Mouse (Mus musculus) MEL-GATA-1-ER (cell line): ENCODE data around the gene Acsbg1.

Experiments
- DNase-seq: peaks from one replicate; pipeline ENCODE4 v3.0.0-alpha.2; 2012; ENCODE audit warnings: low read depth; ENCODE audit errors: extremely low read depth

Gene Acsbg1

DNA sequence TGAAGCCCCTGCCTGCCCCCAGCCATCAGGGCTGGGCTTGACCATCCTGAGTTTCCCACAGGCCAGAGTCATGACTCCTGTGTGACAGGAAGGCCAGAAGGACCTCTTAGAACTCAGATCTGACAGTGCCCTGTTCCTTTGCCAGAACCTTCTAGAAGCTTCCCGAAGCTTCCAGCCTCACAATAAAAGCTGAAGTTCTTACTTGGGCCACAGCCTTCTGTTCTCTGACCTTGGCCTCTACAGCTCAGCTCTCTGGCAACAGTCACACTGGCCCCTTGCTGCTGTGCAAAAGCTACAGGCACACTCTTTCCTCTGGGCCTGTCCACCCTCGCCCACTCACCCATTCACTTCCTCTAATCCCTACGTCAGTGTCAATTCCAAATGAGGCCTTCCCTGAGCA, 10.3 kb upstream of the Acsbg1 start:
- DNase-seq = no peak

GRCm38 (mm10) chr9:54668455-54668854, 6.8 kb upstream of the Acsbg1 start:
- no peak for DNase-seq

DNA sequence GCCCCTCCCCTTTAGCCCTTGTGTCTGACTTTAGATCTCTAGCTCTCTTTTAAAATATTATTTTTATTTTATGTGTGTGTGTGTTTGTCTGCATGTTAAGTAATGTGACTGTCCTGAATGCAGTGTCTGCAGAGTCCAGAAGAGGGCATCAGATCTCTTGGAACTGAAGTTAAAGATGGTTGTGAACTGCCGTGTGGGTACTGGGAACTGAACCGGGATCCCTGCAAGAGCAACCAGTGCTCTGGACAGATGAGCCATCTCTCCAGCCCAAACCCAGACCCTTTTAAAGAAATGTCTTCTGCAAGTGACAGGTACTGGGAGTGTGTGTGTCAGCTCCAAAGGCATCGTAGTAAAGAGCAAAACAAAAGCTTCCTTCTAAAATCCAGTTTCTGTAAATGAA, 4.4 kb upstream of the Acsbg1 start:
- DNase-seq = no peak

DNA sequence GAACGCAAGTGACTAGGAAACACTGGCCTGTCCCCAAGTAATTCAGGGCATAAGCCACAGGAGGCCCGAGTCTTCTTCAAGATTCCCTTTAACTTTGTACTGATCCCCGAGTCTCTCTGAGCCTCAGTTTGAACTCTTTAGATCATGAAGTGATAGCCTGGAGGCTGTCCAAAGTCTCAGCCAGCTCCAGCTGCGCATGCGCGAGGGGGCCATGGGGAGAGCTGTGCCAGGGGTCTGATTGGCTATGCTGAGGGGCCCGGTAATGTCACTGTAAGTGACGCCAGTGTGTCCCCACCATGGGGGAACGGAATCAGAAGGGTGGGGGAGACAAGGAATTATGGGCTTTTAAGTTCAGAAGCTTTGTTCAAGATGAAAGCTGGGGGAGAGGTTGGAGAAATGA, 2.7 kb upstream of the Acsbg1 start:
- DNase-seq = no peak

- DNase-seq = no peak
Observed at GRCm38 (mm10) chr9:54658773-54659172, 2.9 kb downstream of the Acsbg1 start.

- no peak for DNase-seq
Observed at GRCm38 (mm10) chr9:54656402-54656801, 5.3 kb downstream of the Acsbg1 start.

DNA sequence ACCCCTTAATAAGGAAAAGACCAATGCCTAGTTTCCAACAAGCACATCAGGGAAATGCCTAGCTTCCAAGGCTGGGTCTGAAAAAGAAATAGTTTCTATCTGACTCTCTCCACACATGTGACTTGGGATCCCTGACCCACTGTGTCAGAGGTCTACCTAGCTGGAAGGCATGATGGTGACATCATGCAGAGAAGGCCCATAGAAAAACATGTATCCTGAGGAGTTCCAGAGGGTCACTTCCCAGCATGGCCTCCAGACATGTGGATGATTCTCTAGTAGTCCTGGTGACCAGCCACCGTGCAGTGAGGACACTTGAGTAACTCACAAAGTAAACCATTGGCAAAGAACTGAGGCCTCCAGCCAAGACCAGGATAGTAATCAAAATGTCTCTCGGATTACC, 5.8 kb downstream of the Acsbg1 start:
- no peak for DNase-seq

DNA sequence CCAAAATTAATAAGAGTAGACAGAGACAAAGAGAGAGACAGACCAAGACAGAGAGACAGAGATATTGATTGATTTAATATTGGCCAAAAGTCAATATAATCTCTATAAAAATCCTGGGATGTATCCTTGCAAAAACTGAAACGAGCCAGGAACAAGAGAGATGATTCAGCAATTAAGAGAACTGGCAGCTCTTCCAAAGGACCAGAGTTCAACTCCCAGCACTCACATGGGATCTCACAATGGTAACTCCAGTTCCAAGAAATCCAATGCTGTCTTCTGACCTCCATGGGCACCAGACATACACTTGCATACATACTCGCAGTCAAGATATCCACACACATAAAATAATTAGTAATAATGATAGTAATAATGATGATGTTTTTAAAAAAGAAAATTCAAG, 8.9 kb downstream of the Acsbg1 start:
- DNase-seq = no peak

- DNase-seq = no peak
Observed at GRCm38 (mm10) chr9:54649360-54649759, 12.3 kb downstream of the Acsbg1 start.

- no peak for DNase-seq
Observed at GRCm38 (mm10) chr9:54647456-54647855, 14.2 kb downstream of the Acsbg1 start.

DNA sequence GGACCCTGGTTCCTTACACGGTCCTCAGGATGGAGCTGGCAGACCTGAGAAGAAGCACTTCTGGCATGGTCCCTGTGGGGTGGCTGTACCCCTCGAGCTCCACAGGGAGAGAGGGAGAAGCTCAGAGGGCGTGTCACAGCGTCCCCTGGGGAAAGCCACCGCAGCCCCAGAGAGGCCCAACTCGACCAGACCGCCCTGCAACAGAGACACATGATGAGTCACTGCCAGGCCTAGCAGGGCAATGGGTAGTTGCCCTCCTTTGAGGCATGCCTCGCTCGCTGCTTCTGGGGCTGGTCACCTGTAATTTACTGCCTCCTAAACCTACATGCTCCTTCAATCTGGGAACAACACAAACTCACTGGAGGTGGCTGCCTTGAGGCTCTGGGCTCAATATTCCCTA, 15.4 kb downstream of the Acsbg1 start:
- no peak for DNase-seq

GRCm38 (mm10) chr9:54645530-54645929, 16.1 kb downstream of the Acsbg1 start:
- no peak for DNase-seq

DNA sequence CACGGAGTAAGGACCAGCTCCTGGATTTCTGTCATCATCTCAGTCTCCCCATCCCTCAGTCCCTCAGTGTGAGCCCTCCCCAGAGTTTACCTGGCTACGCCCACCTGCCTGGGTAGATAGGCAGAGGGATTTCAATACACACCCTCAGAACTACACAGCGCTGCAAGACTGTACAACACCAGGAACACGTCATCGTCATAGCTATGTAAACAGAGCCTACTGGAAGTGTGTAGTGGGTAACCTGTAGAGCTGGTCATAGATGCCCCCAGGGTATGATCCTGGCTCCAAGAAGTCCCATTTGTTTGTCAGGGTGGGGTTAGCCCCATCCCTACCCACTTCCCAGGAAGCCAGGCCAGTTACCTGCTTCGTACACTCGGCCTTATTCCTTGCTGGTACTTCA, 18.5 kb downstream of the Acsbg1 start:
- no peak for DNase-seq

- DNase-seq = peak; percentile 66
Observed at GRCm38 (mm10) chr9:54642556-54642955, 19.1 kb downstream of the Acsbg1 start.

DNA sequence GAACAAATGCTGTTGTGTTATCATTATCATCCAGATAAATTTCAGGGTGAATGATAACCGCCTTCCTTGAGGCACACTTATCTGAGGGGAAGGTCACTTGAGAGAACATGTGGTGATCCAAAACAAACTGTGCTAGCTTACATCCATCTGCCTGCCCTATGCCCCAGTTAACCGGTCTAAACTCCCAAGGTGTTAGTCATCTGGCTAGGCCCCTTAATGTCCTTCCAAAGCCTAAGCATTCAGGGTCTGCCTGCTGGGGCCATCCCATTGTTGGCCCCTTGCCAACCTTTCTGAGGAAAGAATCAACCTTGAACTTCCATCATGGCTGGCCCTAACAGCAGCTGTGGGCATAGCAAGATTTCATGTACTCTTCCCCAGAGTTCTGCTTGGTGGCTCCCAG, 19.5 kb downstream of the Acsbg1 start:
- no peak for DNase-seq

DNA sequence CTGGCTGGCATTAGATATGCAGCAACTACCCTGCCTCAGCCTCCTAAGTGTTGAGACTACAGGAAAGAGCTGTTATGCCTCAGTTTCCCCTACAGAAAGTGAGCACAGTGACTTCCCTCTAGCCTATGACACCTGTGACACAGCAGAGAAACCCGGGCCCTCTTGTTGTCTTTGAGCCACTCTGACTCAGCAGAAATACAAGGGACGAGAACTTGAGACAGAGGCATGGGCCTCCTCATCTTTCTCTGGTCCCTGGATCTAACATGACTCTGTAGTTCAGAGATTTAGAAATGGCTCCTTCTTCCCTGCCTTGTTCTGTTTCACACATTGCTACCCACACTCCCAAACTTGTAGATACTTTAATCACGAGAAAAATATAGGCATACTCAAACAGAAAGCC, 20.1 kb downstream of the Acsbg1 start:
- DNase-seq = no peak

GRCm38 (mm10) chr9:54639192-54639591, 22.5 kb downstream of the Acsbg1 start:
- no peak for DNase-seq

- no peak for DNase-seq
Observed at GRCm38 (mm10) chr9:54637510-54638314, 24.0 kb downstream of the Acsbg1 start.

GRCm38 (mm10) chr9:54633401-54633800, 28.3 kb downstream of the Acsbg1 start:
- DNase-seq = no peak

DNA sequence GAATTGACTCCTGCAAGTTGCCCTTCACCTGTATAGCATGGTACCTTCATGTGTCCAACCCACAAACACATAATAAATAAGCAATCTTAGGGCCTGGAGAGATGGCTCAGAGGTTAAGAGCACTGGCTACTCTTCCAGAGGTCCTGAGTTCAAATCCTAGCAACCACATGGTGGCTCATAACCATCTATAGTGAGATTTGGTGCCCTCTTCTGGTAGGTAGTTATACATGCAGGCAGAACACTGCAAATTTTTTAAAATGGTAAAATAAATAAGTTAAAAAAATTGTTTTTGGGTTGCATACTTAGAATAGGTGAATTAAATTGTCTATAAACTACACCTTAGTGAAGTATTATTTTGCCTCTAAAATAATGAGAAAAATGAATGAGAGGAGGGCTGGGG, 30.8 kb downstream of the Acsbg1 start:
- no peak for DNase-seq

DNA sequence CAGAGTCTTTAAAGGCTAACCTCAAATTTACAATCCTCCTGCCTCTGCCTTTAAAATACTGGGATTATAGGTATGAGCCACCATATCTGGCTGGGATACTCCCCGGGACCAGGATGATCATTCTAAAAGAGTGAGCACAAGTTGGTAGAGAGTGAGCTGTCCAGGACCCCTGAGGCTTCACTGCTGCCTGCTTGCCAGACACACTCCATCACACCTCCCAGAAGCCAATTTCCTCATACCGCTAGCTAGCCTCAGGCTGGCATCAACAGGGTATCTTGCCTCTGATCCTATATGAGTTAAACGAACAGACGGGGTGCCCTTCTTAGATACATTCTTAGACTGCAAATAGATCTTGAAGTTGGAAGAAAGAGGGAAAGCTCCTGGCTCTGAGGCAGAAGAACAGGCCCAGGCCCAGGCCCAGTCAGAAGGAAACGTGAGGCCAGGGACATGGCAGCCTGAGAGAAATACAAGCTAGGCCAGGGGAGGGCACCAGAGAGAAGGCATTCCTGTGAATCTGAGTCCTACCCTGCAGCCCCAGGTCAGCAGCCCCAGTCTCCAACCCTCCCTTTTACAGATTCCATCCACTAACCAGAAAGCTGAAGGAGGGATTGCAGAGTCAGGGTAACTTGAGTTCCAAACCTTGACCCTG, 31.9 kb downstream of the Acsbg1 start:
- DNase-seq = no peak

DNA sequence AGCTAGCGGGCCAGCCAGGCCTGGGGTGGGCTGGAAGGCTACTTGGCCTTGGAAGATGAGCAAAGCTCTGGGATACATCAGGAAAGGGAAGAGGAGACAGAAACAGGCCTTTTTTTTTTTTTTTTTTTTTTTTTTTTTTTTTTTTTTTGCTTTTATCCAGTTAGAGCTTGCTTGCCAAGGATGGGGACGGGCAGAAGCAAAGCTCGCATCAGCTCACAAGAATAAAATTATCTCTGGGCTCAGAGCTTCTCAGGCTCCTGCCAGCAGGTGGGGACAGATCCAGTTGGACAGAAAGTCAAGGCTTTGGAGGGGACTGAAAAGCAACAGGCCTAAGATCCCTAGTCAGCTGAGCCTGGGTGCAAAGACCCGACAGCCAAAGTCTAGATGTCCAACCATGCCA, 32.9 kb downstream of the Acsbg1 start:
- DNase-seq = no peak

- no peak for DNase-seq
Observed at GRCm38 (mm10) chr9:54627240-54627639, 34.4 kb downstream of the Acsbg1 start.
